Mouse (Mus musculus) CH12.LX (cell line): ENCODE measurements at regions not wholly inside any gene's neighbourhood (a gene's known extent, or its start where the extent isn't known, plus 50 kb on each side); places are given as distances from the start of the nearest gene placed in this dataset.

Experiments
- DNase-seq: peaks from one replicate; pipeline ENCODE4 v3.0.0-alpha.2; 2013; ENCODE audit errors: extremely low read depth
- H3K27ac ChIP-seq: 2 replicates; pipeline ENCODE4 v1.5.1; 2012; ENCODE audit warnings: low read depth, mild to moderate bottlenecking, control low read depth, moderate library complexity; ENCODE audit not compliant: insufficient read depth
- H3K27me3 ChIP-seq: replicated peaks from 2 replicates; pipeline ENCODE3; 2012; ENCODE audit warnings: inconsistent platforms
- H3K36me3 ChIP-seq, 2 experiments: replicated peaks in 1 of 2; 2 replicates each; pipeline versions ENCODE3 to v1.6.1; 2012; ENCODE audit warnings: inconsistent platforms in 1 of 2, low read length in 1 of 2, mild to moderate bottlenecking in 1 of 2, mixed read lengths in 1 of 2, moderate library complexity in 1 of 2; ENCODE audit not compliant: control insufficient read depth in 1 of 2, insufficient read depth in 1 of 2
- H3K4me1 ChIP-seq, 2 experiments: 2 replicates each; pipeline ENCODE4 v1.6.1; 2012; ENCODE audit warnings: inconsistent platforms in 1 of 2, moderate library complexity in 1 of 2; ENCODE audit not compliant: insufficient read depth in 2 of 2, control insufficient read depth in 1 of 2
- H3K4me2 ChIP-seq: 2 replicates; pipeline ENCODE4 v1.6.1; 2012; ENCODE audit warnings: low read depth, mild to moderate bottlenecking, control low read depth; ENCODE audit not compliant: poor library complexity, insufficient read depth, severe bottlenecking
- H3K4me3 ChIP-seq, 3 experiments: fragments of 150-350 bp in 1 of 3; sonication (generic) in 1 of 3; replicated peaks in 1 of 3; 2 replicates each; pipeline versions ENCODE3 to v1.5.1; 2011 to 2012; ENCODE audit warnings: low read depth in 2 of 3, low read length in 2 of 3, mild to moderate bottlenecking in 2 of 3, moderate library complexity in 2 of 3, control low read depth in 1 of 3, improper control_type of control experiment in 1 of 3, inconsistent platforms in 1 of 3, mixed read lengths in 1 of 3; ENCODE audit not compliant: poor library complexity in 1 of 3
- H3K79me2 ChIP-seq: replicated peaks from 2 replicates; pipeline ENCODE4 v1.6.1; 2012; ENCODE audit warnings: mild to moderate bottlenecking, moderate library complexity; ENCODE audit not compliant: control insufficient read depth, poor library complexity, insufficient read depth, severe bottlenecking; ENCODE audit errors: extremely low read depth
- H3K9ac ChIP-seq: 2 replicates; pipeline ENCODE4 v1.6.1; 2012; ENCODE audit warnings: low read depth, mild to moderate bottlenecking, control low read depth, moderate library complexity; ENCODE audit not compliant: insufficient read depth
- H3K9me3 ChIP-seq: replicated peaks from 2 replicates; pipeline ENCODE3; 2012; ENCODE audit warnings: low read length, inconsistent platforms, mixed read lengths
- BHLHE40 ChIP-seq: IDR thresholded peaks from 2 replicates; pipeline ENCODE4 v1.6.1; 2011; ENCODE audit warnings: mild to moderate bottlenecking, low read depth, low read length, improper control_type of control experiment
- CHD1 ChIP-seq: IDR thresholded peaks from 2 replicates; pipeline ENCODE4 v1.6.1; 2012; ENCODE audit warnings: low read depth, low read length, improper control_type of control experiment, inconsistent platforms
- CHD2 ChIP-seq: IDR thresholded peaks from 2 replicates; pipeline ENCODE4 v1.6.1; 2011; ENCODE audit warnings: low read length, improper control_type of control experiment
- CTCF ChIP-seq, 2 experiments: IDR thresholded peaks in 1 of 2; conservative IDR thresholded peaks in 1 of 2; 2 replicates each; pipeline ENCODE4 v1.5.1; 2011 to 2012; ENCODE audit warnings: low read depth in 2 of 2, low read length in 2 of 2, improper control_type of control experiment in 1 of 2, inconsistent platforms in 1 of 2, mild to moderate bottlenecking in 1 of 2, moderate library complexity in 1 of 2
- ELF1 ChIP-seq: IDR thresholded peaks from 2 replicates; pipeline ENCODE4 v1.6.1; 2014; ENCODE audit warnings: low read depth, mild to moderate bottlenecking, inconsistent platforms, low read length, improper control_type of control experiment
- EP300 ChIP-seq: IDR thresholded peaks from 2 replicates; pipeline ENCODE4 v1.6.1; 2011; ENCODE audit warnings: low read length, improper control_type of control experiment
- ETS1 ChIP-seq: conservative IDR thresholded peaks from 2 replicates; pipeline ENCODE4 v1.6.1; 2012; ENCODE audit warnings: low read depth, mild to moderate bottlenecking, inconsistent platforms, low read length, improper control_type of control experiment, moderate library complexity
- GABPA ChIP-seq: IDR thresholded peaks from 2 replicates; pipeline ENCODE4 v1.6.1; 2012; ENCODE audit warnings: low read depth, low read length, improper control_type of control experiment, inconsistent platforms; ENCODE audit not compliant: insufficient replicate concordance
- HCFC1 ChIP-seq: IDR thresholded peaks from 2 replicates; pipeline ENCODE4 v1.6.1; 2012; ENCODE audit warnings: low read depth, mild to moderate bottlenecking, inconsistent platforms, low read length, improper control_type of control experiment
- IRF4 ChIP-seq: IDR thresholded peaks from 2 replicates; pipeline ENCODE4 v1.6.1; 2014; ENCODE audit warnings: low read depth, mild to moderate bottlenecking, inconsistent platforms, low read length, improper control_type of control experiment
- JUN ChIP-seq: IDR thresholded peaks from 2 replicates; pipeline ENCODE4 v1.6.1; 2011; ENCODE audit warnings: low read depth, mild to moderate bottlenecking, low read length, improper control_type of control experiment, moderate library complexity; ENCODE audit not compliant: insufficient read depth
- KAT2A ChIP-seq: IDR thresholded peaks from 2 replicates; pipeline ENCODE4 v1.6.1; 2012; ENCODE audit warnings: low read length, improper control_type of control experiment, inconsistent platforms; ENCODE audit not compliant: insufficient replicate concordance
- MAFK ChIP-seq: IDR thresholded peaks from 2 replicates; pipeline ENCODE4 v1.6.1; 2011; ENCODE audit warnings: low read length, improper control_type of control experiment; ENCODE audit not compliant: insufficient replicate concordance
- MAX ChIP-seq: IDR thresholded peaks from 2 replicates; pipeline ENCODE4 v1.6.1; 2011; ENCODE audit warnings: low read length, improper control_type of control experiment
- MEF2A ChIP-seq: IDR thresholded peaks from 2 replicates; pipeline ENCODE4 v1.6.1; 2014; ENCODE audit warnings: low read depth, mild to moderate bottlenecking, inconsistent platforms, low read length, improper control_type of control experiment, borderline replicate concordance
- MXI1 ChIP-seq: IDR thresholded peaks from 2 replicates; pipeline ENCODE4 v1.6.1; 2011; ENCODE audit warnings: mild to moderate bottlenecking, low read depth, low read length, improper control_type of control experiment
- MYC ChIP-seq: IDR thresholded peaks from 2 replicates; pipeline ENCODE4 v1.6.1; 2011; ENCODE audit warnings: low read depth, mild to moderate bottlenecking, improper control_type of control experiment, low read length
- NRF1 ChIP-seq: IDR thresholded peaks from 2 replicates; pipeline ENCODE4 v1.6.1; 2014; ENCODE audit warnings: low read depth, mild to moderate bottlenecking, inconsistent platforms, low read length, improper control_type of control experiment, moderate library complexity
- PAX5 ChIP-seq: IDR thresholded peaks from 2 replicates; pipeline ENCODE4 v1.6.1; 2012; ENCODE audit warnings: low read length, inconsistent platforms, mixed read lengths
- POLR2AphosphoS2 ChIP-seq: IDR thresholded peaks from 2 replicates; pipeline ENCODE4 v1.6.1; 2011; ENCODE audit warnings: low read depth, low read length, improper control_type of control experiment
- TBP ChIP-seq: conservative IDR thresholded peaks from 2 replicates; pipeline ENCODE4 v1.6.1; 2011; ENCODE audit warnings: low read depth, low read length, improper control_type of control experiment
- TCF12 ChIP-seq: IDR thresholded peaks from 2 replicates; pipeline ENCODE4 v1.6.1; 2014; ENCODE audit warnings: low read depth, mild to moderate bottlenecking, inconsistent platforms, low read length, improper control_type of control experiment
- UBTF ChIP-seq: IDR thresholded peaks from 2 replicates; pipeline ENCODE4 v1.6.1; 2012; ENCODE audit warnings: low read depth, mild to moderate bottlenecking, inconsistent platforms, low read length, improper control_type of control experiment, moderate library complexity
- USF1 ChIP-seq: IDR thresholded peaks from 2 replicates; pipeline ENCODE4 v1.6.1; 2014; ENCODE audit warnings: low read depth, mild to moderate bottlenecking, inconsistent platforms, low read length, improper control_type of control experiment
- USF2 ChIP-seq: conservative IDR thresholded peaks from 2 replicates; pipeline ENCODE4 v1.6.1; 2011; ENCODE audit warnings: low read depth, low read length, improper control_type of control experiment
- ZC3H11A ChIP-seq: IDR thresholded peaks from 2 replicates; pipeline ENCODE4 v1.6.1; 2012; ENCODE audit warnings: low read depth, mild to moderate bottlenecking, inconsistent platforms, low read length, improper control_type of control experiment
- ZKSCAN1 ChIP-seq: IDR thresholded peaks from 2 replicates; pipeline ENCODE4 v1.6.1; 2012; ENCODE audit warnings: low read depth, inconsistent platforms, low read length, improper control_type of control experiment, borderline replicate concordance
- ZMIZ1 ChIP-seq: IDR thresholded peaks from 2 replicates; pipeline ENCODE4 v1.6.1; 2012; ENCODE audit warnings: low read depth, mild to moderate bottlenecking, inconsistent platforms, low read length, improper control_type of control experiment
- ZNF384 ChIP-seq: IDR thresholded peaks from 2 replicates; pipeline ENCODE4 v1.6.1; 2012; ENCODE audit warnings: low read depth, low read length, improper control_type of control experiment, inconsistent platforms
- dilution Hi-C: fragments of 300-500 bp; cut with MboI; formaldehyde crosslinking; loops from 2 replicates; pipeline ENCODE4 v1.14.3; 2020; ENCODE audit warnings: low sequenced_read_pairs; ENCODE audit not compliant: extremely low pct_unique_long_range_greater_than_20kb, extremely low pct_ligation_motif_present
- in situ Hi-C: fragments of 300-500 bp; cut with MboI; formaldehyde crosslinking; loops from 3 replicates; pipeline ENCODE4 v1.14.3; 2019; ENCODE audit warnings: low sequenced_read_pairs, low pct_ligation_motif_present, low pct_unique_long_range_greater_than_20kb, mixed read lengths

- Histone ChIP-seq H3K27ac (no peak overlapping the region), H3K4me2 (no peak overlapping the region), H3K9me3 (no peaks in the 10 kb centered on the region), H3K9ac (no peak overlapping the region), H3K4me1 (0 out of 4 replicates have a peak, but pooled peaks cover 0 to 3% of the 10 kb centered on the region in 2 experiments), H3K27me3 (no peaks in the 10 kb centered on the region), H3K4me3 (no peak overlapping the region), H3K79me2 (no peaks in the 10 kb centered on the region), H3K36me3 (no peaks in the 10 kb centered on the region)
- no peak for DNase-seq
- no peak for TF ChIP-seq JUN
- no peak for TF ChIP-seq USF2
- TF ChIP-seq CTCF (conservative IDR thresholded peaks at IDR 0.05 in 1 of 2, IDR thresholded peaks at IDR 0.05 in 1 of 2; ENCODE audit: low read depth in 2 of 2, low read length in 2 of 2) = no peak
- no peak for TF ChIP-seq TCF12
- no peak for TF ChIP-seq MAX
- no peak for TF ChIP-seq IRF4
- no peak for TF ChIP-seq MXI1
- TF ChIP-seq BHLHE40 = no peak
- no peak for TF ChIP-seq CHD1
- TF ChIP-seq UBTF = no peak
- TF ChIP-seq PAX5 = no peak
- no peak for TF ChIP-seq GABPA
- no peak for TF ChIP-seq USF1
- TF ChIP-seq TBP = no peak
- no peak for TF ChIP-seq NRF1
- no peak for TF ChIP-seq MEF2A
- no peak for TF ChIP-seq MAFK
- TF ChIP-seq ZMIZ1 = no peak
- in situ Hi-C loops = no loop called here
- dilution Hi-C loops = no loop called here
Measured at GRCm38 (mm10) chr14:47808097-47808910, 160.1 kb downstream of the Ktn1 start.

DNA sequence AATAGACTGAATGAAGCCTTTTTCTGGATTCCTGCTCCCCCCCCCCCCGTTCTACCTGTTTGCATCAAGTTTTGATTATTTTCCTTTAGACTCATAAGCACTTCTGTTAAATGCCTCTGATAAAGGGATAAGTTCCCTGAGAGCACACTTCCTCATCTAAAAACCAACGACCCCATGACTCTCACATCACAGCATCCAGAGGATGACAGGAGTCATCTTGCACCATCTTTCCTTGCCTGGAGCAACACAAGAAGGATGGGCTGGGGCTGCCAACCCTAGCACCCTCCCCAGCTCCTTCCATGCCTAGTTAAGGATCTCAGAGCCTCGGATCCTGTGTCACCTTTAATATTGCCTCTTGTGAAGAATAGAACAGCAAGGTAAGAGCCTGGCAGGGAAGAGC is 170.0 kb downstream of the Ktn1 start:
- no peak overlapping the region for H3K4me2 ChIP-seq
- H3K36me3 ChIP-seq = no peaks in the 10 kb centered on the region
- peaks cover 0 to 20% of the 10 kb centered on the region in 2 experiments; a peak in 2 of 4 replicates for H3K4me1 ChIP-seq
- H3K4me3 ChIP-seq = no peak overlapping the region
- in situ Hi-C loops = no loop called here
- dilution Hi-C loops = no loop called here
- H3K27ac ChIP-seq = no peak overlapping the region
- TF ChIP-seq TBP (no peak), EP300 (no peak), MEF2A (no peak), BHLHE40 (no peak), MYC (no peak), IRF4 (no peak), ZC3H11A (no peak), USF2 (no peak), POLR2AphosphoS2 (no peak), ZNF384 (no peak), UBTF (no peak), PAX5 (no peak), HCFC1 (no peak), ELF1 (no peak), CHD2 (no peak), ZKSCAN1 (no peak), ZMIZ1 (no peak), KAT2A (no peak), USF1 (no peak), ETS1 (no peak)
- no peaks in the 10 kb centered on the region for H3K79me2 ChIP-seq
- DNase-seq = no peak
- no peaks in the 10 kb centered on the region for H3K27me3 ChIP-seq
- H3K9ac ChIP-seq = no peak overlapping the region
- H3K9me3 ChIP-seq = no peaks in the 10 kb centered on the region
